Mouse (Mus musculus) liver, postnatal 0 days (tissue): Measurements from ENCODE around the gene Fcrla. TPM values are rescaled to one million over a fixed set of nuclear protein-coding genes. Genes with fewer than 3 reads are reported as not detected.
A peak's percentile ranks its signal among the peaks of the same experiment; 100 is the strongest.
"Not testable (repeated sequence)": the region's sequence is repeated elsewhere in the genome, so short reads cannot be mapped to it uniquely, and the experiment has no call there.

Experiments
- ATAC-seq: fragments of 200-750 bp; cut with Nextera tagmentation; 2 replicates; pipeline ENCODE4 v1.8.0; 2017; ENCODE audit warnings: mild to moderate bottlenecking, moderate library complexity
- DNase-seq: peaks from one replicate; pipeline ENCODE4 v3.0.0-alpha.2; 2016
- H3K27ac ChIP-seq: fragments of 300-500 bp; sonication (generic); 2 replicates; pipeline ENCODE4 v1.5.1; 2014; ENCODE audit warnings: antibody characterized with exemption, moderate library complexity, mild to moderate bottlenecking, low read depth
- H3K27me3 ChIP-seq: fragments of 300-500 bp; sonication (generic); 2 replicates; pipeline ENCODE4 v1.6.1; 2014; ENCODE audit warnings: low read length, control low read depth, mixed read lengths; ENCODE audit not compliant: insufficient read depth
- H3K36me3 ChIP-seq: fragments of 300-500 bp; sonication (generic); replicated peaks from 2 replicates; pipeline ENCODE4 v1.6.1; 2014; ENCODE audit warnings: mild to moderate bottlenecking, control low read depth, low read length, moderate library complexity, mixed read lengths; ENCODE audit not compliant: insufficient read depth
- H3K4me1 ChIP-seq: fragments of 300-500 bp; sonication (generic); 2 replicates; pipeline ENCODE4 v1.6.1; 2014; ENCODE audit warnings: antibody characterized with exemption, mild to moderate bottlenecking, control low read depth; ENCODE audit not compliant: insufficient read depth
- H3K4me2 ChIP-seq: fragments of 300-500 bp; sonication (generic); 2 replicates; pipeline ENCODE4 v1.6.1; 2014; ENCODE audit warnings: low read depth, mild to moderate bottlenecking, low read length, moderate library complexity, mixed read lengths
- H3K4me3 ChIP-seq: fragments of 300-500 bp; sonication (generic); 2 replicates; pipeline ENCODE4 v1.5.1; 2014; ENCODE audit warnings: low read depth, low read length
- H3K9ac ChIP-seq: fragments of 300-500 bp; sonication (generic); replicated peaks from 2 replicates; pipeline ENCODE4 v1.6.1; 2014; ENCODE audit warnings: mild to moderate bottlenecking, moderate library complexity
- H3K9me3 ChIP-seq: fragments of 300-500 bp; sonication (generic); 2 replicates; pipeline ENCODE4 v1.6.1; 2016; ENCODE audit warnings: mild to moderate bottlenecking, control low read depth, low read length, mixed read lengths
- CTCF ChIP-seq: sonication (generic); IDR thresholded peaks from 2 replicates; pipeline ENCODE4 v1.5.1; 2016; ENCODE audit warnings: antibody characterized with exemption, low read depth
- EP300 ChIP-seq: IDR thresholded peaks from 2 replicates; pipeline ENCODE4 v1.6.1; 2016; ENCODE audit warnings: antibody characterized with exemption, low read depth, mild to moderate bottlenecking
- WGBS: fragments of 180-500 bp; shearing (Covaris S2); extraction: QIAGEN DNeasy Blood & Tissue Kit; methylation state at CpG from one replicate; pipeline ENCODE4 v1.1.7; 2014; ENCODE audit not compliant: insufficient replicate concordance; 5-methylcytosine and 5-hydroxymethylcytosine counted together
- polyA plus RNA-seq: library from polyadenylated mRNA; unstranded; fragments of >200 nt; fragmentation: Nextera tagmentation; extraction: Ambion mirVana; gene quantifications from 2 replicates; pipeline ENCODE4 v1.2.1, GENCODE M21; 2015

The Fcrla gene
- 9.0 and 10.4 TPM in 2 replicates for polyA plus RNA-seq

DNA sequence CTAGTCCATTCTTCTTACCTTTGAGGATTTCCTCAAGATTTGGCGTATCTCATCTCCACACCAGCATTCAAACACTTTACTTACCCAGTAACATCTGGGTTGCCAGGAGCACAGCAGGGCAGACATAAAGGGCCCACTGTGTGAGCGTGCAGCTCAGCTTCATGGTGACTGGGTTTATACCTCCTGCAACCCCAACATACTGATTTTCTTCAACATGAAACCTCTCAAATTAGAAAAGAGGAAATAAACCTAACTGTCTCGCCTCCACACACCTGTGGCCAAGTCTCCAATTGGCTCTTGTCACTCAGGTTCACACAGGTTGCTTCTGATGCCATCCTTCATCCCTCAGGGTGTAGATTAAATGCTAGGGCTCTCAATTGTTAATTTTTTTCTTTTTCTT, at the start of gene Fcrla:
Gene Fcrla, minus strand, starts transcription at position 206 of the 400 bp plus-strand sequence.
- TF ChIP-seq CTCF, result no peak
- TF ChIP-seq EP300, result no peak
- ATAC-seq, result no peak

DNA sequence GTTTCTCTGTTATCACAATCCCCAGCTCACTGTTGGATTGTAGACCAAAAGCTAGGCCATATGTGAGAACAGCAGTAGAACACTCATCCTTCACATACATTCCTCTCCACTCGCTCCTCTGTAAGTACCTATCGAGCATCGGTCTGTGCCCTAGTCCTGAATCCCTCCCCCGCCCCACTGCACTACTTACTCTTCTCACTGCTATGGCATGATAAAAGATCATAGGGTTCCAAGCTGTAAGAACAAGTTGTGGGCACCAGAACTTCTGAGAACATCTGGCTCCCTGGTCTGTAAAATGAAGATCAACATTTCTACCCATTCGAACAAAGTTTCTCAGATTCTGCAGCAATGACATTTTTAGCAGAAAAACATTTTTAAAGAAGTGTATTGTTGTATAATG, 49.1 kb upstream of the Fcrla start, which contains the start of gene Fcgr2b:
Gene Fcgr2b, minus strand, starts transcription at position 101 of the 400 bp plus-strand sequence.
- H3K9ac ChIP-seq, result peak within 1 kb of the TSS; percentile 36; the same call in 1 of the 2 replicates
- ATAC-seq (no peak), DNase-seq (no peak)
- TF ChIP-seq EP300 (no peak), CTCF (no peak)
- WGBS, result 78% methylated on average over 5 of the region's 5 CpGs
- peaks cover 6% of the 10 kb centered on the region; the same call in 1 of the 2 replicates for H3K4me1 ChIP-seq
- no peaks in the 10 kb centered on the region for H3K36me3 ChIP-seq
- no peaks in the 10 kb centered on the region for H3K27me3 ChIP-seq
- H3K9me3 ChIP-seq, result no peaks in the 10 kb centered on the region
- H3K4me3 ChIP-seq, result peak within 1 kb of the TSS; percentile 36
- H3K27ac ChIP-seq, result peak within 1 kb of the TSS; percentile 26; the same call in 1 of the 2 replicates
- peak within 1 kb of the TSS; percentile 48 for H3K4me2 ChIP-seq

More for the DNA sequence above, at the start of gene Fcrla:
- Histone ChIP-seq H3K9me3 (no peaks in the 10 kb centered on the region), H3K4me1 (peaks cover 5% of the 10 kb centered on the region; the same call in 1 of the 2 replicates), H3K36me3 (no peaks in the 10 kb centered on the region), H3K9ac (no peak within 1 kb of the TSS; the same call in 1 of the 2 replicates), H3K27me3 (no peaks in the 10 kb centered on the region), H3K4me2 (no peak within 1 kb of the TSS), H3K27ac (peak within 1 kb of the TSS; percentile 69), H3K4me3 (peak within 1 kb of the TSS; percentile 6; the same call in 1 of the 2 replicates)
- 67% methylated on average over 3 of the region's 3 CpGs for WGBS
- DNase-seq, result no peak

DNA sequence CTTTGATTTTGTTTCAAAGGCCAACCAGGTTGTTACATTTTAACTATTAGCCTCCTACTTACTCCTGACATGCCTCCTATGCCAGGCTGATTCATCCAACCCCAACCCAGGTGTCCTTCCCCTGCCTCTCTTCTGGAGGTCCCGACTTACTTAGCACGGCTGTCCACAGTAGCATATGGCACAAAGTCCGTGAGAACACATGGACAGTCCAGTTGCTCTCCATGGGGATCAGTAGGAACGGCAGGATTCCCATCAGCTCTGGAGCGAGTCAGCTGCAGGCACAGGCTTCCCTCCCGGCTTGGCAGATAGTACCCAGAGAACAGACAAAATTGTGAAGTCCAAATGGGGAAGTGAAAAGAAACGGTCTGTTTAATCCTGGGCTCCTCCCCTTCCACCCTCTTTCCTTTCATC, 48.4 kb upstream of the Fcrla start:
- Histone ChIP-seq H3K4me3 (peak overlapping the region; percentile 36), H3K9ac (peak overlapping the region; percentile 36; the same call in 1 of the 2 replicates)
- no peak for DNase-seq

DNA sequence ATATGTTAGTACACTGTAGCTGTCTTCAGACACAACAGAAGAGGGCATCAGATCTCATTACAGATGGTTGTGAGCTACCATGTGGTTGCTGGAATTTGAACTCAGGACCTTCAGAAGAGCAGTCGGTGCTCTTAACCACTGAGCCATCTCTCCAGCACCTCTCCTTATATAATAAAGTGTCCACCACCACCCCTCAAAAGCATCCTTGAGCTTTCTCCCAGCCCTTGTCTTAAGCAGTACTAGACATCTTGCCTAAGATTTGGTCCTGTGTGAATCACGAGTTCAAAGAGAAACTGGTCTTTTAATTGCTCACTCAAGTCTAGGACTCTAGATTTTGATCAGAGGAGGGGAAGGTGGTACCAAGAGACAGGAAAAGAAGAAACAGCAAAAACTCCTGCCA, 48.0 kb upstream of the Fcrla start:
- not testable (repeated sequence) for H3K27me3 ChIP-seq, H3K4me1 ChIP-seq, ATAC-seq, H3K36me3 ChIP-seq, H3K9me3 ChIP-seq, DNase-seq
- Histone ChIP-seq H3K9ac (peak overlapping the region; percentile 36; the same call in 1 of the 2 replicates), H3K4me2 (peak overlapping the region; percentile 48), H3K4me3 (peak overlapping the region; percentile 36), H3K27ac (peak overlapping the region; percentile 26; the same call in 1 of the 2 replicates)
- WGBS, result 45% methylated on average over 2 of the region's 2 CpGs

More for the DNA sequence above, 48.4 kb upstream of the Fcrla start:
- H3K27me3 ChIP-seq, result no peaks in the 10 kb centered on the region
- no peak for TF ChIP-seq CTCF
- TF ChIP-seq EP300, result no peak
- no peaks in the 10 kb centered on the region for H3K36me3 ChIP-seq
- ATAC-seq, result no peak
- peak overlapping the region; percentile 26; the same call in 1 of the 2 replicates for H3K27ac ChIP-seq
- peak overlapping the region; percentile 48 for H3K4me2 ChIP-seq
- H3K4me1 ChIP-seq, result peaks cover 6% of the 10 kb centered on the region; the same call in 1 of the 2 replicates
- whole genome bisulfite sequencing, result 28% methylated on average over 7 of the region's 7 CpGs
- no peaks in the 10 kb centered on the region for H3K9me3 ChIP-seq

DNA sequence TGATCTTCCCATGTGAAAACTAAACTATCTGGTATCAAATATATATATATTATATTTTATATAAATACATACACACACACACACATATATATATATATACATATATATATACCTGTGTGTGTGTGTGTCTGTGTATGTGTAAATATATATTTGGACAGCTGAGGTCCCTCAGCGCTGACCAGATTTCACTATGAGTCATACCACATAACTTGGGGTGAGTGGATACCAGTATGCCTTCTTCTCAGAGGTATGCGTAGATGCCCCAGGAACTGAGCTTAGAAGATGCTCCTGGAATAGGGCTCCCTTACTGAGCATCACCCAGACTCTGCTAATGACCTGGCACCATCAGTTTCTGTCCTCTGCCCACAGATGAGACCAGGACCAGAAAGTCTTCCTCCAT, 47.4 kb upstream of the Fcrla start:
- no peak for DNase-seq
- H3K4me3 ChIP-seq, result no peak overlapping the region
- TF ChIP-seq EP300, result no peak
- no peak for TF ChIP-seq CTCF
- no peak overlapping the region for H3K9ac ChIP-seq
- H3K36me3 ChIP-seq, result no peaks in the 10 kb centered on the region
- H3K4me1 ChIP-seq, result peaks cover 6% of the 10 kb centered on the region; the same call in 1 of the 2 replicates
- peak overlapping the region; percentile 48 for H3K4me2 ChIP-seq
- no peak overlapping the region for H3K27ac ChIP-seq
- H3K27me3 ChIP-seq, result no peaks in the 10 kb centered on the region
- no peak for ATAC-seq
- 90% methylated on average over 2 of the region's 2 CpGs for WGBS
- H3K9me3 ChIP-seq, result no peaks in the 10 kb centered on the region

DNA sequence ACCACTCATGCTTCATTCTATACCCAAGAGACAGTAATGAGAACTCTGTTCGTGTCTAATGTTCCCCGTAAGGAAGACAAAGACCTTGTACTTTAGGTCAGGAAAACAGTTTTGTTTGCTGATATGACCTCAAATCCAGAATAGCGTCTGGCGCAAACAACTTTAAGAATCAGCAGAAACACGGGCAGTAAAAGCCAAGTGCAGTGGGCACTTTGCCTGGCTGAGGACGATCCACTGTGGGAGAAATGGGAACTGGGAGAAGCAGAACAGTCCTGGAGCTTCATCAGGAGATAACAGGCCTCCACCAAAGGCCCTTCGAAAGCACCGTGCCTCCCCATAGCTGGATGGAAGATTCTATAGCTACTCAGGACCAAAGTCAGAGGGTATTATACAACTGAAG, 46.8 kb upstream of the Fcrla start:
- Histone ChIP-seq H3K9me3 (no peaks in the 10 kb centered on the region), H3K27me3 (no peaks in the 10 kb centered on the region), H3K27ac (no peak overlapping the region), H3K4me2 (peak overlapping the region; percentile 36; the same call in 1 of the 2 replicates), H3K4me1 (peaks cover 6% of the 10 kb centered on the region; the same call in 1 of the 2 replicates), H3K36me3 (no peaks in the 10 kb centered on the region), H3K4me3 (no peak overlapping the region), H3K9ac (no peak overlapping the region)
- no peak for DNase-seq
- TF ChIP-seq EP300 (no peak), CTCF (no peak)
- 74% methylated on average over 8 of the region's 8 CpGs for WGBS
- ATAC-seq, result no peak
